Mouse (Mus musculus) heart, embryonic 11.5 days (tissue): ENCODE data around the gene Syt8. TPM values are rescaled to one million over a fixed set of nuclear protein-coding genes. Genes with fewer than 3 reads are reported as not detected.
A peak's percentile ranks its signal among the peaks of the same experiment; 100 is the strongest.

Source experiments
- ATAC-seq: fragments of 200-750 bp; cut with Nextera tagmentation; replicated peaks from 2 replicates; pipeline ENCODE4 v1.8.0; 2017; ENCODE audit warnings: moderate library complexity; ENCODE audit not compliant: insufficient number of reproducible peaks, low FRiP score, low TSS enrichment
- H3K27ac ChIP-seq: fragments of 300-500 bp; sonication (generic); 2 replicates; pipeline ENCODE4 v1.5.1; 2014; ENCODE audit warnings: mild to moderate bottlenecking, low read depth, low read length
- H3K27me3 ChIP-seq: fragments of 300-500 bp; sonication (generic); 2 replicates; pipeline ENCODE4 v1.6.1; 2014; ENCODE audit warnings: mild to moderate bottlenecking, low read length, mixed read lengths; ENCODE audit not compliant: control insufficient read depth, insufficient read depth
- H3K36me3 ChIP-seq: fragments of 300-500 bp; sonication (generic); 2 replicates; pipeline ENCODE4 v1.6.1; 2014; ENCODE audit warnings: mild to moderate bottlenecking, low read length, moderate library complexity, mixed read lengths; ENCODE audit not compliant: control insufficient read depth, insufficient read depth
- H3K4me1 ChIP-seq: fragments of 300-500 bp; sonication (generic); 2 replicates; pipeline ENCODE4 v1.6.1; 2014; ENCODE audit warnings: low read length; ENCODE audit not compliant: control insufficient read depth, insufficient read depth
- H3K4me2 ChIP-seq: fragments of 300-500 bp; sonication (generic); 2 replicates; pipeline ENCODE4 v1.6.1; 2014; ENCODE audit warnings: mild to moderate bottlenecking, moderate library complexity
- H3K4me3 ChIP-seq: fragments of 300-500 bp; sonication (generic); 2 replicates; pipeline ENCODE4 v1.5.1; 2014; ENCODE audit warnings: low read depth, low read length
- H3K9ac ChIP-seq: fragments of 300-500 bp; sonication (generic); 2 replicates; pipeline ENCODE4 v1.6.1; 2014; ENCODE audit warnings: mild to moderate bottlenecking, low read depth, low read length, moderate library complexity
- H3K9me3 ChIP-seq: fragments of 300-500 bp; sonication (generic); replicated peaks from 2 replicates; pipeline ENCODE4 v1.6.1; 2016; ENCODE audit warnings: low read length; ENCODE audit not compliant: control insufficient read depth
- WGBS: fragments of 180-500 bp; shearing (Covaris S2); extraction: QIAGEN DNeasy Blood & Tissue Kit; methylation state at CpG from one replicate; pipeline ENCODE4 v1.1.7; 2014; ENCODE audit not compliant: insufficient replicate concordance; 5-methylcytosine and 5-hydroxymethylcytosine counted together
- polyA plus RNA-seq: library from polyadenylated mRNA; unstranded; fragments of >200 nt; fragmentation: Nextera tagmentation; extraction: Ambion mirVana; gene quantifications from 2 replicates; pipeline ENCODE4 v1.2.1, GENCODE M21; 2014

Syt8 gene
- polyA plus RNA-seq, 1 experiment from 2014 or later = 0.26 TPM

GRCm38 (mm10) chr7:142476795-142477452 lies 42.3 kb downstream of the Syt8 start:
- Histone ChIP-seq H3K9me3 (no peaks in the 10 kb centered on the region), H3K4me1 (peaks cover 51% of the 10 kb centered on the region), H3K4me3 (no peak overlapping the region), H3K9ac (no peak overlapping the region), H3K27ac (no peak overlapping the region), H3K4me2 (no peak overlapping the region), H3K36me3 (no peaks in the 10 kb centered on the region), H3K27me3 (no peaks in the 10 kb centered on the region)
- no peak for ATAC-seq
- 80% methylated on average over 13 of the region's 13 CpGs for WGBS

GRCm38 (mm10) chr7:142478001-142478400 lies 43.4 kb downstream of the Syt8 start:
- Histone ChIP-seq H3K36me3 (no peaks in the 10 kb centered on the region), H3K4me3 (no peak overlapping the region), H3K27ac (no peak overlapping the region; the same call in 1 of the 2 replicates), H3K4me1 (peaks cover 54% of the 10 kb centered on the region), H3K9ac (no peak overlapping the region), H3K9me3 (no peaks in the 10 kb centered on the region), H3K27me3 (no peaks in the 10 kb centered on the region), H3K4me2 (no peak overlapping the region)
- WGBS = 83% methylated on average over 6 of the region's 6 CpGs
- no peak for ATAC-seq

- H3K4me1 ChIP-seq = peaks cover 58% of the 10 kb centered on the region
- H3K4me3 ChIP-seq = no peak overlapping the region
- WGBS = 64% methylated on average over 2 of the region's 2 CpGs
- H3K27ac ChIP-seq = peak overlapping the region; percentile 36; the same call in 1 of the 2 replicates
- no peaks in the 10 kb centered on the region for H3K27me3 ChIP-seq
- no peak overlapping the region; the same call in 1 of the 2 replicates for H3K9ac ChIP-seq
- ATAC-seq = no peak
- H3K9me3 ChIP-seq = no peaks in the 10 kb centered on the region
- no peak overlapping the region for H3K4me2 ChIP-seq
- H3K36me3 ChIP-seq = no peaks in the 10 kb centered on the region
These were observed 43.9 kb downstream of the Syt8 start for GRCm38 (mm10) chr7:142478574-142478973.

GRCm38 (mm10) chr7:142479307-142479706 lies 44.7 kb downstream of the Syt8 start:
- H3K4me3 ChIP-seq = no peak overlapping the region
- H3K9ac ChIP-seq = no peak overlapping the region
- H3K36me3 ChIP-seq = no peaks in the 10 kb centered on the region
- ATAC-seq = no peak
- no peaks in the 10 kb centered on the region for H3K9me3 ChIP-seq
- H3K4me2 ChIP-seq = no peak overlapping the region
- no peaks in the 10 kb centered on the region for H3K27me3 ChIP-seq
- peaks cover 60% of the 10 kb centered on the region for H3K4me1 ChIP-seq
- H3K27ac ChIP-seq = peak overlapping the region; percentile 37

- Histone ChIP-seq H3K27me3 (no peaks in the 10 kb centered on the region), H3K9ac (no peak overlapping the region), H3K4me3 (no peak overlapping the region), H3K4me1 (peaks cover 59% of the 10 kb centered on the region), H3K9me3 (no peaks in the 10 kb centered on the region), H3K4me2 (no peak overlapping the region), H3K27ac (peak overlapping the region; percentile 98), H3K36me3 (no peaks in the 10 kb centered on the region)
- WGBS = 88% methylated on average over 3 of the region's 3 CpGs
- ATAC-seq = no peak
These were observed 45.2 kb downstream of the Syt8 start for GRCm38 (mm10) chr7:142479886-142480285.

- no peaks in the 10 kb centered on the region for H3K9me3 ChIP-seq
- H3K9ac ChIP-seq = peak overlapping the region; percentile 83; the same call in 1 of the 2 replicates
- peak overlapping the region; percentile 98 for H3K27ac ChIP-seq
- ATAC-seq = no peak
- H3K4me2 ChIP-seq = no peak overlapping the region
- peaks cover 54% of the 10 kb centered on the region for H3K4me1 ChIP-seq
- H3K4me3 ChIP-seq = no peak overlapping the region
- no peaks in the 10 kb centered on the region for H3K27me3 ChIP-seq
- 82% methylated on average over 3 of the region's 3 CpGs for WGBS
- H3K36me3 ChIP-seq = 0 out of 2 replicates have a peak, but pooled peaks cover 3% of the 10 kb centered on the region
These were observed 46.0 kb downstream of the Syt8 start for GRCm38 (mm10) chr7:142480661-142481060.

GRCm38 (mm10) chr7:142481186-142481567 lies 46.5 kb downstream of the Syt8 start:
- Histone ChIP-seq H3K4me3 (peak overlapping the region; percentile 8; the same call in 1 of the 2 replicates), H3K27ac (peak overlapping the region; percentile 98), H3K9ac (peak overlapping the region; percentile 83), H3K9me3 (no peaks in the 10 kb centered on the region), H3K36me3 (0 out of 2 replicates have a peak, but pooled peaks cover 3% of the 10 kb centered on the region), H3K4me1 (peaks cover 52% of the 10 kb centered on the region), H3K4me2 (peak overlapping the region; percentile 55), H3K27me3 (no peaks in the 10 kb centered on the region)
- 11% methylated on average over 5 of the region's 5 CpGs for WGBS
- peak; percentile 4; the same call in 1 of the 2 replicates for ATAC-seq

- Histone ChIP-seq H3K36me3 (0 out of 2 replicates have a peak, but pooled peaks cover 3% of the 10 kb centered on the region), H3K4me2 (peak overlapping the region; percentile 55), H3K9ac (peak overlapping the region; percentile 83), H3K9me3 (no peaks in the 10 kb centered on the region), H3K4me1 (peaks cover 55% of the 10 kb centered on the region), H3K4me3 (peak overlapping the region; percentile 8; the same call in 1 of the 2 replicates), H3K27ac (peak overlapping the region; percentile 98), H3K27me3 (no peaks in the 10 kb centered on the region)
- 2% methylated on average over 22 of the region's 22 CpGs for WGBS
- peak; percentile 66 for ATAC-seq
These were observed 47.1 kb downstream of the Syt8 start for GRCm38 (mm10) chr7:142481568-142482255.
